Mouse (Mus musculus) gastrocnemius, postnatal 14 days (tissue): ENCODE data around the gene Ltv1. TPM values are rescaled to one million over a fixed set of nuclear protein-coding genes. Genes with fewer than 3 reads are reported as not detected.
A peak's percentile ranks its signal among the peaks of the same experiment; 100 is the strongest.
"Not testable (repeated sequence)": the region's sequence is repeated elsewhere in the genome, so short reads cannot be mapped to it uniquely, and the experiment has no call there.

ENCODE experiments used
- DNase-seq: peaks from one replicate; pipeline ENCODE4 v3.0.0; 2021; ENCODE audit warnings: mixed read lengths
- intact Hi-C: fragments of 180-260 bp; cut with DNase I; formaldehyde crosslinking; loops from one replicate; pipeline ENCODE4 v1.15.1; 2025; ENCODE audit warnings: low total_unique reads
- total RNA-seq, 2 experiments: library from RNA; stranded (reverse); gene quantifications; 2 replicates each; pipeline ENCODE4 v1.2.3; 2021

Ltv1 gene
- total RNA-seq, 2 experiments from 2014 or later: 20.1 to 24.8 TPM

DNA sequence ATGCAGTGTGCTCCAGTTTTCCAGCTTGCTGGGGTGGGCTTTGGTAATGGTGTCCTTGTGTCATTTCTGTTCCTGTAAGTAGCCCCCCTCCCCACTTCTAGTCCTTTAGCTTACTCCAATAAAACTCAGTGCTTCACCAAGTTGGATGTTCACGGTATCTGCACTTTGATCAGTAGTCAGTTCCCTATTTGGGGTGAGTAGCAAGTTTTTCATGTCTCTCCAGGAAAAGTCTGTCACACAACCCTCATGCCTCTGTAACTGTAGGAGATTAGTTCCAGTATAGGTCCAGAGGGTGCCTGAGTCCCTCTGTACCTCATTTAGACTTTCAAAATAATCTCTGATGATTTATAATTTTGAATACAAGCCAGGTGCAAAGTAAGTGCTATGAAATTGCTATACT, 6.3 kb upstream of the Ltv1 start:
- DNase-seq: no peak

DNA sequence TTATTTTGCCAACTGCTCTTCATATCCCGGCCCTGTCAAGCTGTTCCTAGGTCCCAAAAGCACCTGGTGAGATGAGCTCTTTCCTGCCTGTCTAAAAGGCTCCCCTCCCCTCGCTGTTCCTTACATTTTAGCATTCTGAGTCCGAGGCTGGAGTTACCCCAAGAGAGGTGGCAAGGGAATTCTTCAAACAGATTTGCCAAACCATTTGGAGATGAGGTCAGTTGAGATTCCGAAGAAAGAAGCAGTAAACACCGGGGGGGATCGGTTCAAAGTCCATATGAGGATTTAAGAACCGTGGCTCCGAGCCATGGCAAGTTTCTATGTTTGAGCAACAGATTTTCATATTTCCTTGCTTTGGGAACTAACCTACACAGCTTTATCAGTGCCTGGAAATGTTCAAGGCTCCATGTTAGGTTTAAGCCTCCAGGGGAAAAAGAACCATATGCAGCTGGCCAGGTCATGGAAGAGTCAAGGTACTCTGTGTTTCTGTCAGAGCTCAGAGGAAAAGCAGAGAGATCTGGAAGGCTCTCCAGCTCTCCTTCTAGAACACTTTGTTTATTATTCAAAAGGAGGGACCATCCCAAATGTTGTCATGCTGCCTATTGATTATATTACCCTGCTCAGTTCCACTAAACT, 4.0 kb upstream of the Ltv1 start:
- intact Hi-C loops: no loop called here
- DNase-seq: no peak

More for the DNA sequence above, 6.3 kb upstream of the Ltv1 start:
- intact Hi-C loops: no loop called here

DNA sequence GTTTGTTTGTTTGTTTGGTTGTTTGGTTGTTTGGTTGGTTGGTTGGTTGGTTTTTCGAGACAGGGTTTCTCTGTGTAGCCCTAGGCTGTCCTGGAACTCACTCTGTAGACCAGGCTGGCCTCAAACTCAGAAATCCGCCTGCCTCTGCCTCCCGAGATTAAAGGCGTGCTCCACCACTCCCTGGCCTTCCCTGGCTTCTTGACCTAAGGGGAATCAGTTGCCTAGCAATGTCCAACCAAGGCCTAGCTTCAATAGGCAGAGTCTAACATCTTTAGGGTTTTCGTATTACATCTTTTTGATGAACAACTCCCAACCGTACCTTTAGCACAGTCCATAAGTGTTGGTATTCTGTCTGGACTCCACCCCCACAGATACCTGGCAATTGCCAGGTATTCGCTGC, 528 bp upstream of the Ltv1 start:
- intact Hi-C loops: not testable (repeated sequence)

DNA sequence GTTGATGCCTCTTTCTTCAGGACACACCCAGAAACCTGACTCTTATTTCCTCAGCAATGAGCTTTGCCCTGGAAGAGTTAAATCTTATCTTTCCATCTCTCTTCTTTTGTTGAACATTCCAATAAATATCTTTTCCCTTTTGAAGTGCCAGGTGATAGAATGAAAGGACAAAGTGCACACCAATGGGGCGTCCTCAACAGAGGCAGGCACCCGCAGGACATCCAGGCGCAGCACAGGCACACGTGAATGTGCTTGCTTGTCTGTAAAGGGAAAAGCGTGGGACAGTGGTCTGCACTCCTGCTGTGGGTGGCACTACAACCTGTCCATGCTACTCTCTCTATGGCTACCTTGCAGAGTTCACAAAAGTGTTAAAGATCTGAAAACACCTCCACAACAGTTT, 3.1 kb downstream of the Ltv1 start:
- intact Hi-C loops: no loop called here
- no peak for DNase-seq

More for the DNA sequence above, 528 bp upstream of the Ltv1 start:
- DNase-seq: not testable (repeated sequence)

DNA sequence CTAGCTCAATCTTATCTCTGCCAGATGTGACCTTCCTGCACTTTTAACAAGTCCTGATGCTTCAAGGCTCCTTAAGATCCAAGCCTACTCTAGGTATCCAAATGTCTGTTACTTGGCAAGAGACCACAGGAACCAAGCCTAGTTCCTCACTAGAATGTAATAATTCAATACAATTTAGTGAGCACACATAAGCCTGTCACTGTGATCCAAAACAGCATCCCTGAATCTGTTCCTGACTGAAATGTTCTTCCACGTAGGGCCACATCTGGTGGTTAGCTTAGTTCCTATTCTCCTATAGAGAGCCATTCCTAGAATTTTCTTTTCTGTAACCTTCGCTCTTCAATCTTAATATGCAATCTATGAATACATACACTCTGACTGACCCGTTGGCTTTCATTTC, 6.2 kb downstream of the Ltv1 start:
- no peak for DNase-seq
- intact Hi-C loops: no loop called here

DNA sequence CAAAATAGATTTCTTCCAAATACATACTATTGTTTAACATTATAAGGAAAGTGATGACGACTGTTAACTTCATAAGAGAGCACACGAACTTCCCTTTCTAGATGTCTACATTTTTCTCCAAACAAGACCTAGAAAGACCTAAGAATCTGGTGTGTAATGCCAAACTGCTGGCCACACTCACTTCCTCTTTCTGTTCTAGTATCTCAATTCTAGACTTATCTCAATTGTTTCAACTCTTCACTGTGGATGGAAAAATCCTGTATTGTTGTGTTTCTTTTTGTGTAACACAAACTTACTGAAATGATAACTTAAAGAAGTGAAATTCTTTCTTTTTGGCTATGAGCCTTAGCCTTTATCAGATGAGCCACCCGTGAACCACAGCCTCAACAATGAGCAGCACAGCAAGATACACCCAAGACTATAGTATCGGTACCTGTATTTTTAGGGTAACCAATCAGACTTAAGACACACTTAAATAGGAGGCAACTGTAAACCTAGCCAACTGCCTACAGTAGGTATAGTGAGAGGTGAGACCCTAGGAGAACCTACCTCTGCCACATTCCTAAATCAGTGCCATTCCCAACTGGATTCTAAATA, 8.7 kb downstream of the Ltv1 start:
- no peak for DNase-seq

DNA sequence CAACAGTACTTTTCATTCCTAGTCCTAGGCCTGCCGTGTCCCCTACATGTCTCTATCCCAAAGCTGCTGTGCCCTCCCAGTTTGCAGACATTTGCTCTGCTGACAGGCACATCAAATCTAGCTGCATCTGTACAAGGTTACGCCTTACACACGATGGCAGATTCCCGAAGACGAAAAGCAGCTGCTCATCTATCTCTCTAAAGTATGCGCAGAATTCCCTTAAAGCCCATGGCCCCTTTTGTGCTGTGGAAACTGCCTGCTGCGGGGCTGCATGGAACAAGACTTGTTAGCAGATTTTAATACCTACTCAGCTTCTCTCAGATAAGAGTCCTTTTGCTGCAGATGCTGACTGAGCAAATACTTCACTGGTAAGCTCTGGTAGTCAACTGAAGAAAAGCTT, 12.8 kb downstream of the Ltv1 start:
- no peak for DNase-seq
- intact Hi-C loops: no loop called here

More for the DNA sequence above, 8.7 kb downstream of the Ltv1 start:
- intact Hi-C loops: no loop called here

DNA sequence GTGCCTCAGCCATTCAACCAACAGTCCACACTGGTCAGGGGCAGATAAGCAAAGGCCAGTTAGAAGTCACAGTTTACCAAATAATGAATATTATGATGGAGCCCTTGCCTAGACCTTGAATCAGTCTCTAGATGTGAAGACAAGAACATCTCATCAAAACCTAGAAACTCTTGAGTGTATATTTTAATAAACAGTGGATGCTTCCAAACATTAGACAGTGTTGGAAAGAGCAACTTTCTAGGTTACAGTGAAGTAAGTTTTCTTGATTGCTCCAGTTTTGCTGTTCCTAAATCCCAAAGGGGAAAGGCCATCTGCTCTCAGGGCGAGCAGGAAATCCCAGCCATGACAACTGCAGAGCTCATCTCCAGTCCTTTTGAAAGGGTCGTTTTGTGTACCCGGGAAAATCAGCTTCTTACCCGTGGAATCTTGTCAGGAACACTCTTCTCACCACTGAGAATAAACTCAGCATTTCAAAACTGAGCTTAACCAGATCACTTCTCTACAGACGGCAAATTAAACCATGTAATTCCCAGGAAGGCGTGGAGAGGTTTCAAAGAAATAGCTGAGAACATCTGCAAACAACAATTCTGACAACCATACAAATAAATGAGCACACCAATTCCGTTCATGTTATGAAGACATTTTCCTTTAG, 14.9 kb downstream of the Ltv1 start, which contains the start of gene Zc2hc1b:
TSS of gene Zc2hc1b (minus strand) at position 51 of the 652 bp plus-strand sequence.
- intact Hi-C loops: no loop called here
- no peak for DNase-seq

DNA sequence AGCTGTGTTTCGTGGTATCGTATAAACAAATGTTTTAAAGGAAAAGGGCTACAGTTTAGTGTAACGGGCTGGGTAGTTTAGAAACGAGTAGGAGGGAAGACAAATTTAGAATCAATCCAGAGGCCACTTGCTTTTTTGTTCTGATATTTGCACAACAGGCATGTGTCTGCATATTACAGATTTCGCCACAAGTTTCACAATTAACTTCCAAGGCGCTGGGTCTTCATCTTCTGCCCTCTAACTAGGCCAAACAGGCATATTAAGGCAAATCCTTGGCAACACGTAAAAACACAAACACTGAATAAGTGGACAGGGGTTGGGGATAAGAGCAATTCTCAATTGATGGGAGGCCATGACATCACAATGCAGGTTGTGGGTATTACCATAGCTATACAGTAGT, 17.1 kb downstream of the Ltv1 start:
- no peak for DNase-seq
- intact Hi-C loops: no loop called here

DNA sequence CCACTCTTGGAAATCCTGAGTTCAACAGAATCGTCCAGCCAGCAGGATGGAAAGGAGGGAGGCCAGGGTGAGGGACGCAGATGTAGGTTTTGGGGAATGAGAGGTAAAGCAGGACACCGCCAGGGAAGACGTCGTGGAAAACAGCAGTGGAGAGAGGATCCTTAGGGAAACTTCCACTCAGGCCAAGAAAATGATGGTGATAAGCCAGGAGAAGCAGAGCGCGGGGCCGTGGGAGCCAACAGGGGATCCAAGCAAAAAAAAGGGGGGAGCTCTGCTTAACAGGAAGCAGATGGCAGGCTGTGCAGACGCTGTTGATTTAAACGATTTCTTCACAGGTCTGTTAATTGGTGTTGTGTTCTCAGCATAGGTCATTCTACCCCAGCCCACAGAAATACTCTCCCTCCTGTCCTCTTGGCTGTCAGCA, 20.2 kb downstream of the Ltv1 start:
- no peak for DNase-seq
- intact Hi-C loops: no loop called here

DNA sequence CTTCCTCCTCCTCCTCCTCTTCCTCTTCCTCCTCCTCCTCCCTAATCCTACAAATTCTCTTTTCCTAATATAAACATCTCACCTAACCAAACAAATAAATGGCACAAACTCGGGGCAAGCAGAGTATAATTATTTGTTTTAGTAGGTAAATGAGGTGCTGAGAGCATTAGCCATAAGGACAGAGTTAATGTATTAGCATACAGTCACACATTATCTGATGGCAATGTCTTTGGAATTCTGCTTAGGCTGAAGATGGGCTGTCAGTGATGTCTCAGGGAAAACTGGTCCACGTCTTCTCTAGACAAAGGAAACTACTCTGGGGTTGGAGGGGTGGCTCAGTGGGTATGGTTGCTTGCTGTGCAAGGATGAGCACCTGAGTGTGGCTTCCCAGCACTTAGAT, 21.5 kb downstream of the Ltv1 start:
- no peak for DNase-seq
- intact Hi-C loops: no loop called here

DNA sequence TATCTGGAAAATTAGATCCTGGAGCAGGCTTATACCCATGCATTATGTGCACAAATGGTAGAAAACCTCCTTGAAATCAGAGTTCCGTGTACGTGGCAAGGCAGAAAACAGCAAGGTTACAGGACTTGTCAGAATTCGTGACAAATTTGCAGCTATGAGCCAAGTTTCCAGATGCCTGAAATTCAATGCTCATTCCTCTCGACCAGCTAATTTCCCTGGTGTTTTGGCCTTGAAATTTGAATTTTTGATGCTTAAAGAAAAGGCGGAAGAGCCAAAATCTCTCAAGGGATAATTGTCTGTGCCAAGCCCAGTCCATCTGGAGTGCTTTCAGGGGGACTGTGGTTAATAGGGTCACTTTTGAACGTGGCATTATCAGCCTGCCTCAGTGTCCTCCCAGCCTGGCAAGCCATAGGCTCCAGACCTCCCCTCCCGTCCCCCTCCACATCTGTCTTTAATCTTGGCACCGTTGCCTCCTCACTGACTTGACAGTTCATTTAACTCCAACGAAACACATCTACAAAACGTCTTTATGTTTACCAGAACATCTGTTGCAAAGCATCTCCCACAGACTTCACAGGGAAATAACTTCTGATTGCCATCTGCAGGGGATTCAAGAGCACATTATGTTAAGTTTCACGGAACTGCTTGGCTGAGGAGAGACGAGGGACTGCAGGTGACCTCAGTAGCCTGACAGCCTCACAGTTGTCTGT, 22.1 kb downstream of the Ltv1 start:
- intact Hi-C loops: no loop called here

DNA sequence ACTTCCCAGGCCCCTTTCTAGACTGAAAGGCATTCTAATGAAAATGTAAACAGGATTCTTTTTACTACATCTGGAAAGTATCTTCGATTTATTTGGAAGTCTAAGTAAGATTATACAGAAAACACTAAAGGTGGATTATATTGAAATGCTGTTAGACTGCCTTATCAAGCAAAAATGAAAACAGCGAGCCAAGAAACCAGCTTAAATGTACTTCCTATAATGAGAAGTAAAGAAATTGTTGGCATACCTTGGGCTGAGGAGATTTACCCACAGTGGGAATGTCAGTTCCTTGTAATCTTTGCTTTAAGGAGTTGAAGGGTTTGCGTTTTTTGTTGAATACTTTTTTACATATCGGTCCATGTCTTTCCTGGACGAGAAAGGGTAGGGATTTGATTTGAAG, 24.5 kb downstream of the Ltv1 start:
- DNase-seq: no peak
- intact Hi-C loops: no loop called here

More for the DNA sequence above, 22.1 kb downstream of the Ltv1 start:
- DNase-seq: no peak

DNA sequence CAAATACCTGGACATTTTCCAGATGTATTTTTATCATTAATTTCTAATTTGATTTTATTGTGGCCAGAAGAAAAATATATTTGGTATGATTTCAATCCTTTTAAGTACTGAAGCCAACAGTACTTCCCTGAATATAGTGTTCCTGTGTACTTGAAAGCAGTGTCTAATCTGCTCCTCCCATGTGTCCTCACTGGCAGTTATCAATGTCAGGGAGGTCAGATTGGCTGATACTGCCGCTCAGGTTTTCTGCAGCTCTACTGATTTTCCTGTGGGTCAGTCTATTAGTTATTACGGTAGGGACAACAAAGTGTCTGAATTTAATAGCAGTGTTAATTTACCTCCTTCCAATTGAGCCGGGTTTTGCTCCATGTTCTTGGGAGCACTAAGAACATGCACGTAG, 30.9 kb downstream of the Ltv1 start:
- DNase-seq: no peak
- intact Hi-C loops: no loop called here

DNA sequence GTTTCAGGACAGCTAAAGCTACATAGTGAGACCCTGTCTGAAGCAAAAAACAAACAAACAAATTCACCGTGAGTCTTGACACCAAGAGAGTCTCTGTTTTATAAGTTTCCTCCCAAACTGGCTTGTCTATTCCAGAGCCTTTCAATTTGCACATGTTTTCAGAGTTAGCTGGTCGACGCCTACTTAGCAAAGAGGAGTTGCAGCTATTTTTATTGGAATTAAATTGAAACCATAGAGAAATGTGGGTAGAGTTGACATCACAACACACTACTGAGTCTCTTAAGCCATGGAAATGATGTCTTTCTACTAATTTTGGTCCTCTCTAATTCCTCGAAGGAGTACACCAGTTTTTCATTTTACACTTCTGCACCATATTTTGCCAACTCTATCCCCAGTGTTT, 32.1 kb downstream of the Ltv1 start:
- no peak for DNase-seq
- intact Hi-C loops: no loop called here

DNA sequence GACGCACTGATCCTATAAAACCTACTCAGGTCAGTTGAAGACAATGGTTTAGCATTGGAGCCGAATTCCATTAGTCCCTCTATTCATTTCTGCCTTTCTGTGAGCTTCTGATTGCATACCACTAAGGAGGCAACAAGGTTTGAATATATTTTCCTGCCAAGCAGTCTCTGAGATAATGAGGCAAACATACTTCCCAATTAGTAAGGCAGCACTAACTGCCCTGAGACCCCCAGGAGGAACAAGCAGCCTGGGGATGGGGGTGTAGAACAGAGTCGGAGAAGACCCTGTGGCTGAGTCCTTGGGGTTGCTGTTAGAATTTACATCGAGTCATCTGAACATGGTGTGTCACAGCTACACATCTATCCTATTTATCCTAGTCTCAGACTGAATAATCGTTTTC, 37.6 kb downstream of the Ltv1 start:
- DNase-seq: no peak
- intact Hi-C loops: no loop called here

DNA sequence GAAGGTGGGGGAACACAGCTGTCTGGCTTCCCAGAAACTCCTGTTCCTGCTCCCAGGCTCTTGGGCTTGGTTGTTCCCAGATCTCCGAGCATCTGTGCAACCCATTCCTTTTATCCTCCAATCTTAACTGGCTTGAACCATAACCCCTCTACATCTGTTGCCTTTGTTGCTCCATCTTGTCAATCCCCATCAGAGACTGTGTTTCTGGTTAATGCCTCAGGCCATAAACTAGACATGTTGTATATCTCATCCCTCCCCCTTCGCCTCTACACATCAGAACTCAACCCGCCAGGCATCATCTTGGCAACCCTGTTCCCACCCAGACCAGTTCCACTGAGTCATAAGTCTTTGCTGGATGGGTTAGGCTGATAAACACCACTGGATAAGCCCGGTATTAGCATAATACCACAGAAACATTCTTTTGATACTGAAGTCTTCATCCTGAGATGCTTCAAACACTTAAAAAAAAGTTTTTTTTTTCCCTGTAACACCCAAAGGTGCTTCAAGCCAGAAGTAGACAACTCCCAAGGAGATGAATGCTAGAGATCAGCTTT, 40.1 kb downstream of the Ltv1 start:
- no peak for DNase-seq
- intact Hi-C loops: no loop called here

DNA sequence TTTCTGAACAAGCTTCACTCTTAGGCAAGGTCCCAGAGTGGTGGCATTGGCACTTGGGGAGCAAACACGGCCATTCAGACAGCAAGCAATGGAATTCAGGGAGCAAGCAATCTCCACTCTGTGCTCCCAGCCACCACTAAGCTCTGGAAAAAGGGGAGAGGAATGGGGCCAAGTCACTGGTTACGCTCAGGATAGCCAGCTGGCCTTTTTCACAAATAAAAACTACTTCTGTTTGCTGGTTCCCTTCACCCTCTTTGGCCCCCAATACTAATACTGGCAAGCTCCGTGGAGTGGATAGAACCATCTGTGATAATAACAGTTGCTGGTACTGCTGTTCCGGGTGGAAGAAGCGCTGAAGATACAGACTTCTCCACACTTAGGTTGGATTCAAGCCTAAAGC, 41.6 kb downstream of the Ltv1 start:
- intact Hi-C loops: no loop called here

DNA sequence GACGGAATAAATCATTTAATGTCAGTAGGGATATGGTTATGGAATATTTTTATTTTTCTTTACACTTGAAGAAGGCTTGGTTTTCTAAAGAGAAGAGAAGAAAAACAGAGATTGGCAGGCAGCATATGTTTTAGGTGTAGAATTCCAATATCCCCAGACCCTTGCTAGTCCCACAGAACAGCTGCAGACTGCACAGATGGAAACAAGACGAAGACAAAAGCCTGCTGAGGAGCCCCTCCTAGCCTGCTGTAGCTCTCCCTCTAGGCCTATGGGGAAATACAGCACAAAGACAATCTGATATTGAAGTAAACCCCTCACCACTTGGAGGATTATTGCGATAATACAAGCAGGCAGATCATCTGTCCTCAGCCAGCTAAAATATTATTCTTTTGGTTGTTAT, 42.5 kb downstream of the Ltv1 start:
- no peak for DNase-seq
- intact Hi-C loops: no loop called here

More for the DNA sequence above, 41.6 kb downstream of the Ltv1 start:
- peak; percentile 21 for DNase-seq

DNA sequence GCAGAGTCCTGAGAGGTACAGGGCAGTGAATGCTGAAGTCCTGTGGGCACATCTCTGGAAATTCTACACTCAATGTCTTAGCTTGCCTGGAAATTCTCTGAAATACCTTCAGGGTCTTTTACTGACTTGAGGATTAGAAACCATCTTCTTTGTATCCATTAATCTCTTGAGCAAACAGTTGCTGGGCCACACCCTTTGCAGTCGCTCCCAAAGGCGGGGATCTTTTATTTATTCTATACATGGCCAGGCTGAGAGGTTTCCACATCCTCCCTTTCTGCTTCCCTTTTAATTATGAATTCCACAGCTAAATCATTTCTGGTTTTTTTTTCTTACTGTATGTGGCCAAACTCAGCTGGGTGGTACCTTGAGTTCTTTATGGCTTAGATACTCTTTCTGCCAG, 52.5 kb downstream of the Ltv1 start:
- intact Hi-C loops: no loop called here
- no peak for DNase-seq
